Mouse (Mus musculus): Measurements from ENCODE around the gene Ooep.
"Not testable (repeated sequence)": the region's sequence is repeated elsewhere in the genome, so short reads cannot be mapped to it uniquely, and the experiment has no call there.

Gene Ooep

GRCm38 (mm10) chr9:78367959-78368358 lies 10.6 kb downstream of the Ooep start, which contains the start of gene Dppa5a:
Gene Dppa5a, minus strand, starts transcription at chr9:78368177.
- in situ Hi-C loops (cut with MboI, MseI): loop anchor here (5.0 kb wide), 1 partner anchor 96 kb away; no protein-coding TSS in a partner anchor

- in situ Hi-C loops (cut with MboI, MseI): loop anchor here (5.0 kb wide), 1 partner anchor 94 kb away; no protein-coding TSS in a partner anchor
These were observed 12.5 kb downstream of the Ooep start for GRCm38 (mm10) chr9:78365850-78366544.

DNA sequence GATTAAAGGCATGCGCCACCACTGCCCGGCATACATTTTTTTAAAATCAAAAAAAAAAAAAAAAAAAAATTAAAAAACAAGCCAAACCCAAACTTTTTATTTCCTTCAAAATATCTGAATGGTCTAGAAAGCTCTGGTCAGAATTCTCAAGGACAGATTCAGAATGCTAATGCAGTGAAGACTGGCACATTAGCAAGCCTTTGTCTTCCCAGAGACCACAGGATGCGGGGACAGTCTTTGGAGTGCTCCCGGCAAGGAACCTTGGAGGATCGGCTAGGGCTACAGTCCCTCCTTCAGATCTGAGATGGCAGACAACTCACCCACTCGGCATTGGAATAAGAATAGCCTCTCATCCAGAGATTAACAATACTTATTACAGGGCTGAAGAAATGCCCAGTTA lies 13.8 kb downstream of the Ooep start:
- in situ Hi-C loops (cut with MboI, MseI): loop anchor here (5.0 kb wide), 1 partner anchor 92 kb away; no protein-coding TSS in a partner anchor

DNA sequence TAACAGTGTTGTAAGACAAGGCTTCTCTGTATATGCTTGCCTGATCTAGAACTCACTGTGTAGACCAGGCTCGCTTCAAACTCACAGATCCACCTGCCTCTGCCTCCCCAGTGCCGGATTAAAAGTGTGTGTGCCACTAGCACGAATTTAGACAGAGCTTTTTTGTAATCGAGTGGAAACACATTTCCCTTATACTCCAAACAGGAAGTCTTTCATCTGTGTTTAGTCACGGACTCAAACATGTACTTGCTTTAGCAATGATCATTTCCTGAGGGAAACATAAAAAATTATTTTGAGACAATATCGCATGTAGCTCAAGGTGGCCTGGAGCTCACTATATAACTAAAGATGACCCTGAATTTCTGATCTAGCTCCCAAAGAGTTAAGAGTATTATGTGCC lies 15.2 kb downstream of the Ooep start:
- in situ Hi-C loops (cut with MboI, MseI): no loop called here

DNA sequence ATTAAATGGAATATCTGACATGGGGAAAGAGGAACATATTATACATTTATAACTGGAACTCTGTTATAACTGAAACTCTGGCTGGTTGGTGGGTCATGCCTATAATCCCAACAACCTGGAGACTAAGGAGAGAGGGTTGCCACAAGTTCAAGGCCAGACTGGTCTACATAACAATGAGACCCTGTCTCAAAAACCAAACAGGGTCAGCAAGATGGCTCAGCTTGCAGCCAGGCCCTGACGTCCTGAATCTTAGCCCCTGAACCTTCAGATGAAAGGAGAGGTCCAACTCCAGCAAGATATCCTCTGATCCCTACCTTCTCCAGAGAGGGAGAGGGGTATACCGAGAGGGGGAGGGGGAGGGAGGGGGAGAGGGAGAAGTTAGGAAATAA lies 18.0 kb downstream of the Ooep start:
- in situ Hi-C loops (cut with MboI, MseI): no loop called here

- in situ Hi-C loops (cut with MboI, MseI): no loop called here
These were observed 18.6 kb downstream of the Ooep start for GRCm38 (mm10) chr9:78359750-78360483.

DNA sequence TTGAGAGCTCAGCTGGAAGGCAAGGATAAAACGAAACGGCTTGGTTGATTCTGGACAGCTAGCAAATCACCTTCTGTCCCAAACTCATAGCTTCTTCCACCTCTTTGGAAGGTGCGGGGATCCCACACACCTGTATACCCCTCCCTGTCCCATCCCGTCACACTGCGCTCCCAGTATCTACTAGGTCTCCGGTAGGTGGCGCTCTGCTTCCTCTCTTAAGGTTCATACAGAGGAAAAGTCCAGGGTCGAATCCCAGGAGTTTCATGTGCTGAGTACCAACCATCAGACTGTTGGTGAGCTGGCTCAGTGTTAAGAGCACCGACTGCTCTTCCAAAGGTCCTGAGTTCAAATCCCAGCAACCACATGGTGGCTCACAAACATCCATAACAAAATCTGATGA lies 20.5 kb downstream of the Ooep start:
- in situ Hi-C loops (cut with MboI, MseI): no loop called here

DNA sequence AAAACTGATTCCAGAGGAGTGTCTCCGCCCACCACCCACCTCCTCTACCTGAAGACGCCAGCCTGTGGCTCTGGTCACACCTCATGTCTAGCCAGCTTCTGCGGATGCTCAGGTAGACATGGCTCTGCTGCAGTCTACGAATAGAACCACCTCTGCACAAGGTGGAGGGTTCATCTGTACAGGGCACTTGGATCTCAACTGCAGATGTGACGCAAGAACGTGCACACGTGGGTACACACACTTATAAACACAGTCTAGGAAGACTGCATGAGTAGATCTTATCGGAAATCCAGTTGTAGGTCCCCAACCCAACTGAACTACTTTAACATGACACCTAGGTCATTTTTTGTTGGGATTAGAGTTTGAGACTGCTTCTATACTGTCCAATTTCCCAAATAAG lies 22.9 kb downstream of the Ooep start, which contains the start of gene Gsta2:
Gene Gsta2, minus strand, starts transcription at position 178 of the 400 bp plus-strand sequence.
- in situ Hi-C loops (cut with MboI, MseI): no loop called here

DNA sequence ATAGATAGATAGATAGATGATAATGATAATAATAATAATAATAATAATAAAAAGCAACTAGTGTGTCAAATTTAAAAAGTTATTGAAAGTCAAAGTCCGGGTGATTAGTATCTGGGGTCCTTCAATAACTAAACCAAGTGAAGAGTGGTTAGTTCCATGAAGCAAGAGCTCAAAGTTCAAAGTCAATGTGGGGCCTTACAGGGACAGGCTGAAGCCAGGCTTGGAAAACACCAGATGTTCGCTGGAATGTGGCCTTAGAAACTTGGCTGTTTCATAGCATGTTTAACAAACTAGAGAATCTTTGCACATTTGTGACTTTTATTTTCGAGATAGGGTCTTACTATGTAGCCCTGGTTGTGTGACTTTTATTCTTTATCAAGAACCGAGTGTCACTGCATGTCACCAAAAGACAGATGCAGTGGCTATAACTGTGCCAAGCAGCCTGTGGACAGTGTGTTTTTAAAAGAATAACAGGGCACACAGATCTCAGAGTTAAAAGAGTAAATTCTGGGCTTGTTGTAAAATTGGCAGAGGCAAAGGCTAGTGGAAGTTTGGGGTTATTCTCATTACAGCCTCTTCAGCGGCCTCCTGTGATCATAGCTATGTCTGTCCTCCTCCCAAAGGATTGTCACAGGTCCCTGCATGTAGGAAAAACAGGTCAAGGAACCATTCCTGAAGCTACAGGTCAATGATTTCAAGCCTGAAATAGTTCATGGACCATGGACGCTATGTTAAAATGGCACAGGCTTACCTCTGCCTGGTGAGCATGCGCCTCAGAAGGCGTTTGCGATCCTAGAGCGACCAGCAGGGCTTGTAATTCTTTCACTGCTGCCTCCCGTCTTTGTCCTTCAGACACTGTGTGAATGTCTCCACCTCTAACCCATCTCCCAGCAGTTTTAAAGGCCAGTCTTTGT lies 23.6 kb downstream of the Ooep start:
- in situ Hi-C loops (cut with MboI, MseI): no loop called here

- in situ Hi-C loops (cut with MboI, MseI): no loop called here
These were observed 26.9 kb downstream of the Ooep start for GRCm38 (mm10) chr9:78351504-78352220.

DNA sequence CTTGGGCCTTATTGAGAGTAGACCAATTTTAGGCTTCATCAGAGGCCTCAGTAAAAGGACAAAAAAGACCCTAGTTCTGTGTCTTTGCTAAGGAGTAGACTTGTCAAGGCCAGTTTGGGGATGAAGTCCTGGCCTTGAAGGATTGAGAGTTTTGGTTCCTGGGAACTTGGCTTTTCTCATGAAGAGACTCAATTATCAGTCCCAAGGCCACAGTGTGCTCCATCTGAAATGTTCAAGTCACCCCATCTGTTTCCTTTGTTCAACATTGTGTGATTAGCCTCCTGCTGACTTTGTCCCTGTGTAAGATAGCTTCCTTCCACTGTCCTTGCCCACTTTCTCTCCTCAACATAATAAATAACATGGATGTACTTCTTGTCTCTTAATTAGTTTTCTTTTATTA lies 28.5 kb downstream of the Ooep start:
- in situ Hi-C loops (cut with MboI, MseI): not testable (repeated sequence)

- in situ Hi-C loops (cut with MboI, MseI): not testable (repeated sequence)
These were observed 29.4 kb downstream of the Ooep start for GRCm38 (mm10) chr9:78349141-78349540.

- in situ Hi-C loops (cut with MboI, MseI): not testable (repeated sequence)
These were observed 30.1 kb downstream of the Ooep start for GRCm38 (mm10) chr9:78348206-78349004.

- in situ Hi-C loops (cut with MboI, MseI): no loop called here
These were observed 31.5 kb downstream of the Ooep start for GRCm38 (mm10) chr9:78347004-78347403.

- in situ Hi-C loops (cut with MboI, MseI): not testable (repeated sequence)
These were observed 33.3 kb downstream of the Ooep start for GRCm38 (mm10) chr9:78345235-78345634.

DNA sequence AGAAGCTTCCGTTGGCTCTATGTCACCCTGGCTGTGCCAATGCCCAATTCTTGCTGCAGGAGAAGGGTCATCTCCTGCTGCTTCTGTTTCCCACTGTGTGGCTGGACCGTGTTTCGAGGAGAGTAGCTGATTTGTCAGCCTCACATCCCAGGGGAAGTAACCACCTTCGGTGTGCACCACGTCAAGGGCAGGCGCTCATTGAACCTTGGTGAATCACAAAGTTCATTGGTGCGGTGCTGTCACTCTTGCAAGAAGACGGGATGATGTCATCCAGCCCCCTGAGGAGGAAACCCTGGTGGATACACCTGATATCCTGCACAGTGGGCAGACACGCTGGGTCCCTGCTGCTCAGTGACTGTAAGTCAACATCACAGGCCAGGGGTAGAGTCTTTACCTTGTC lies 35.5 kb downstream of the Ooep start:
- in situ Hi-C loops (cut with MboI, MseI): not testable (repeated sequence)

DNA sequence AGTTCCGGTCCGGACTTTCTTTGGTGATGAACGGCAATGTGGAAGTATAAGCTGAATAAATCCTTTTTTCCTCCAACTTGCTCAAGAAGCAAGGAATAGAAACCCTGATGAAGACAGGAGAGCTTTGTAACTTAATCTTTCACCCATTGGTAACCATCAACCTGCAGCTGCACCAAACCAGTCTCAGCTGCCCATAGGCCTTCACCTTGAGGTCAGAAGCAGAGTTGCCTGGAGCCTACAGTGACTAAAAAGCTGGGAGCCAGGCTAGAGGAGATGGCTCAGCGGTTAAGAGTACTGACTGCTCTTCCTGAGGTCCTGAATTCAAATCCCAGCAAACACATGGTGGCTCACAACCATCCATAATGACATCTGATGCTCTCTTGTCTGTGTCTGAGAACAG lies 36.0 kb downstream of the Ooep start:
- in situ Hi-C loops (cut with MboI, MseI): not testable (repeated sequence)

- in situ Hi-C loops (cut with MboI, MseI): not testable (repeated sequence)
These were observed 38.2 kb downstream of the Ooep start for GRCm38 (mm10) chr9:78340324-78340723.

GRCm38 (mm10) chr9:78337050-78337449 lies 41.5 kb downstream of the Ooep start:
- in situ Hi-C loops (cut with MboI, MseI): loop anchor here (10.0 kb wide), 1 partner anchor 1118 kb away; no protein-coding TSS in a partner anchor

- in situ Hi-C loops (cut with MboI, MseI): not testable (repeated sequence)
These were observed 51.2 kb downstream of the Ooep start, which contains the start of gene Omt2b for GRCm38 (mm10) chr9:78327289-78327688. Gene Omt2b, plus strand, starts transcription at chr9:78327589.

Data from regulatory T cell (primary cell).